Mouse (Mus musculus) CH12.LX (cell line): ENCODE data around the gene Nat8f4. TPM values are rescaled to one million over a fixed set of nuclear protein-coding genes. Genes with fewer than 3 reads are reported as not detected.

Experiments used
- DNase-seq: peaks from one replicate; pipeline ENCODE4 v3.0.0-alpha.2; 2013; ENCODE audit errors: extremely low read depth
- H3K27ac ChIP-seq: 2 replicates; pipeline ENCODE4 v1.5.1; 2012; ENCODE audit warnings: low read depth, mild to moderate bottlenecking, control low read depth, moderate library complexity; ENCODE audit not compliant: insufficient read depth
- H3K27me3 ChIP-seq: replicated peaks from 2 replicates; pipeline ENCODE3; 2012; ENCODE audit warnings: inconsistent platforms
- H3K36me3 ChIP-seq, 2 experiments: replicated peaks in 1 of 2; 2 replicates each; pipeline versions ENCODE3 to v1.6.1; 2012; ENCODE audit warnings: inconsistent platforms in 1 of 2, low read length in 1 of 2, mild to moderate bottlenecking in 1 of 2, mixed read lengths in 1 of 2, moderate library complexity in 1 of 2; ENCODE audit not compliant: control insufficient read depth in 1 of 2, insufficient read depth in 1 of 2
- H3K4me1 ChIP-seq, 2 experiments: 2 replicates each; pipeline ENCODE4 v1.6.1; 2012; ENCODE audit warnings: inconsistent platforms in 1 of 2, moderate library complexity in 1 of 2; ENCODE audit not compliant: insufficient read depth in 2 of 2, control insufficient read depth in 1 of 2
- H3K4me2 ChIP-seq: 2 replicates; pipeline ENCODE4 v1.6.1; 2012; ENCODE audit warnings: low read depth, mild to moderate bottlenecking, control low read depth; ENCODE audit not compliant: poor library complexity, insufficient read depth, severe bottlenecking
- H3K4me3 ChIP-seq, 3 experiments: fragments of 150-350 bp in 1 of 3; sonication (generic) in 1 of 3; replicated peaks in 1 of 3; 2 replicates each; pipeline versions ENCODE3 to v1.5.1; 2011 to 2012; ENCODE audit warnings: low read depth in 2 of 3, low read length in 2 of 3, mild to moderate bottlenecking in 2 of 3, moderate library complexity in 2 of 3, control low read depth in 1 of 3, improper control_type of control experiment in 1 of 3, inconsistent platforms in 1 of 3, mixed read lengths in 1 of 3; ENCODE audit not compliant: poor library complexity in 1 of 3
- H3K79me2 ChIP-seq: replicated peaks from 2 replicates; pipeline ENCODE4 v1.6.1; 2012; ENCODE audit warnings: mild to moderate bottlenecking, moderate library complexity; ENCODE audit not compliant: control insufficient read depth, poor library complexity, insufficient read depth, severe bottlenecking; ENCODE audit errors: extremely low read depth
- H3K9ac ChIP-seq: 2 replicates; pipeline ENCODE4 v1.6.1; 2012; ENCODE audit warnings: low read depth, mild to moderate bottlenecking, control low read depth, moderate library complexity; ENCODE audit not compliant: insufficient read depth
- H3K9me3 ChIP-seq: replicated peaks from 2 replicates; pipeline ENCODE3; 2012; ENCODE audit warnings: low read length, inconsistent platforms, mixed read lengths
- CHD1 ChIP-seq: IDR thresholded peaks from 2 replicates; pipeline ENCODE4 v1.6.1; 2012; ENCODE audit warnings: low read depth, low read length, improper control_type of control experiment, inconsistent platforms
- CHD2 ChIP-seq: IDR thresholded peaks from 2 replicates; pipeline ENCODE4 v1.6.1; 2011; ENCODE audit warnings: low read length, improper control_type of control experiment
- CTCF ChIP-seq, 2 experiments: IDR thresholded peaks in 1 of 2; conservative IDR thresholded peaks in 1 of 2; 2 replicates each; pipeline ENCODE4 v1.5.1; 2011 to 2012; ENCODE audit warnings: low read depth in 2 of 2, low read length in 2 of 2, improper control_type of control experiment in 1 of 2, inconsistent platforms in 1 of 2, mild to moderate bottlenecking in 1 of 2, moderate library complexity in 1 of 2
- E2F4 ChIP-seq: IDR thresholded peaks from 2 replicates; pipeline ENCODE4 v1.6.1; 2011; ENCODE audit warnings: low read depth, low read length, improper control_type of control experiment; ENCODE audit not compliant: insufficient replicate concordance
- ELF1 ChIP-seq: IDR thresholded peaks from 2 replicates; pipeline ENCODE4 v1.6.1; 2014; ENCODE audit warnings: low read depth, mild to moderate bottlenecking, inconsistent platforms, low read length, improper control_type of control experiment
- EP300 ChIP-seq: IDR thresholded peaks from 2 replicates; pipeline ENCODE4 v1.6.1; 2011; ENCODE audit warnings: low read length, improper control_type of control experiment
- ETS1 ChIP-seq: conservative IDR thresholded peaks from 2 replicates; pipeline ENCODE4 v1.6.1; 2012; ENCODE audit warnings: low read depth, mild to moderate bottlenecking, inconsistent platforms, low read length, improper control_type of control experiment, moderate library complexity
- HCFC1 ChIP-seq: IDR thresholded peaks from 2 replicates; pipeline ENCODE4 v1.6.1; 2012; ENCODE audit warnings: low read depth, mild to moderate bottlenecking, inconsistent platforms, low read length, improper control_type of control experiment
- IRF4 ChIP-seq: IDR thresholded peaks from 2 replicates; pipeline ENCODE4 v1.6.1; 2014; ENCODE audit warnings: low read depth, mild to moderate bottlenecking, inconsistent platforms, low read length, improper control_type of control experiment
- JUN ChIP-seq: IDR thresholded peaks from 2 replicates; pipeline ENCODE4 v1.6.1; 2011; ENCODE audit warnings: low read depth, mild to moderate bottlenecking, low read length, improper control_type of control experiment, moderate library complexity; ENCODE audit not compliant: insufficient read depth
- JUND ChIP-seq: conservative IDR thresholded peaks from 2 replicates; pipeline ENCODE4 v1.6.1; 2011; ENCODE audit warnings: low read depth, low read length, improper control_type of control experiment
- KAT2A ChIP-seq: IDR thresholded peaks from 2 replicates; pipeline ENCODE4 v1.6.1; 2012; ENCODE audit warnings: low read length, improper control_type of control experiment, inconsistent platforms; ENCODE audit not compliant: insufficient replicate concordance
- MAFK ChIP-seq: IDR thresholded peaks from 2 replicates; pipeline ENCODE4 v1.6.1; 2011; ENCODE audit warnings: low read length, improper control_type of control experiment; ENCODE audit not compliant: insufficient replicate concordance
- MXI1 ChIP-seq: IDR thresholded peaks from 2 replicates; pipeline ENCODE4 v1.6.1; 2011; ENCODE audit warnings: mild to moderate bottlenecking, low read depth, low read length, improper control_type of control experiment
- PAX5 ChIP-seq: IDR thresholded peaks from 2 replicates; pipeline ENCODE4 v1.6.1; 2012; ENCODE audit warnings: low read length, inconsistent platforms, mixed read lengths
- RCOR1 ChIP-seq: conservative IDR thresholded peaks from 2 replicates; pipeline ENCODE4 v1.6.1; 2012; ENCODE audit warnings: low read depth, mild to moderate bottlenecking, inconsistent platforms, low read length, improper control_type of control experiment
- SIN3A ChIP-seq: IDR thresholded peaks from 2 replicates; pipeline ENCODE4 v1.6.1; 2012; ENCODE audit warnings: low read length, improper control_type of control experiment, inconsistent platforms
- TCF12 ChIP-seq: IDR thresholded peaks from 2 replicates; pipeline ENCODE4 v1.6.1; 2014; ENCODE audit warnings: low read depth, mild to moderate bottlenecking, inconsistent platforms, low read length, improper control_type of control experiment
- UBTF ChIP-seq: IDR thresholded peaks from 2 replicates; pipeline ENCODE4 v1.6.1; 2012; ENCODE audit warnings: low read depth, mild to moderate bottlenecking, inconsistent platforms, low read length, improper control_type of control experiment, moderate library complexity
- USF1 ChIP-seq: IDR thresholded peaks from 2 replicates; pipeline ENCODE4 v1.6.1; 2014; ENCODE audit warnings: low read depth, mild to moderate bottlenecking, inconsistent platforms, low read length, improper control_type of control experiment
- USF2 ChIP-seq: conservative IDR thresholded peaks from 2 replicates; pipeline ENCODE4 v1.6.1; 2011; ENCODE audit warnings: low read depth, low read length, improper control_type of control experiment
- ZMIZ1 ChIP-seq: IDR thresholded peaks from 2 replicates; pipeline ENCODE4 v1.6.1; 2012; ENCODE audit warnings: low read depth, mild to moderate bottlenecking, inconsistent platforms, low read length, improper control_type of control experiment
- ZNF384 ChIP-seq: IDR thresholded peaks from 2 replicates; pipeline ENCODE4 v1.6.1; 2012; ENCODE audit warnings: low read depth, low read length, improper control_type of control experiment, inconsistent platforms
- dilution Hi-C: fragments of 300-500 bp; cut with MboI; formaldehyde crosslinking; loops from 2 replicates; pipeline ENCODE4 v1.14.3; 2020; ENCODE audit warnings: low sequenced_read_pairs; ENCODE audit not compliant: extremely low pct_unique_long_range_greater_than_20kb, extremely low pct_ligation_motif_present
- in situ Hi-C: fragments of 300-500 bp; cut with MboI; formaldehyde crosslinking; loops from 3 replicates; pipeline ENCODE4 v1.14.3; 2019; ENCODE audit warnings: low sequenced_read_pairs, low pct_ligation_motif_present, low pct_unique_long_range_greater_than_20kb, mixed read lengths
- polyA plus RNA-seq: library from polyadenylated mRNA; unstranded; fragments of >175 nt; gene quantifications from 2 replicates; pipeline ENCODE4 v1.2.1, GENCODE M21; 2012; ENCODE audit warnings: low read depth; ENCODE audit not compliant: insufficient read length
- total RNA-seq, 2 experiments: library from RNA; depleted of rRNA; stranded (reverse); fragments of 300-350 nt in 1 of 2; fragments of >200 nt in 1 of 2; gene quantifications; 2 replicates each; pipeline ENCODE4 v1.2.3; 2012 to 2014

The Nat8f4 gene
- total and polyA plus RNA-seq, 3 experiments, result 1.8 to 2.4 (median 2.3) TPM

- H3K36me3 ChIP-seq, result no peaks in the 10 kb centered on the region
- H3K4me1 ChIP-seq, result no peaks in the 10 kb centered on the region
- no peaks in the 10 kb centered on the region for H3K79me2 ChIP-seq
- dilution Hi-C loops, result no loop called here
- no peak overlapping the region for H3K4me3 ChIP-seq
- DNase-seq, result no peak
- no peak for TF ChIP-seq ETS1
- no peak for TF ChIP-seq JUND
- no peak for TF ChIP-seq USF1
- TF ChIP-seq ZMIZ1, result no peak
- no peak for TF ChIP-seq USF2
- no peak for TF ChIP-seq KAT2A
- TF ChIP-seq CHD2, result no peak
- no peak for TF ChIP-seq EP300
- TF ChIP-seq MAFK, result no peak
- TF ChIP-seq TCF12, result no peak
- TF ChIP-seq PAX5, result no peak
- no peak for TF ChIP-seq ELF1
- TF ChIP-seq CTCF (conservative IDR thresholded peaks at IDR 0.05 in 1 of 2, IDR thresholded peaks at IDR 0.05 in 1 of 2; ENCODE audit: low read depth in 2 of 2, low read length in 2 of 2), result no peak
- TF ChIP-seq CHD1, result no peak
- TF ChIP-seq RCOR1, result no peak
- no peak for TF ChIP-seq MXI1
- no peak for TF ChIP-seq SIN3A
- TF ChIP-seq IRF4, result no peak
- TF ChIP-seq HCFC1, result no peak
- H3K27ac ChIP-seq, result no peak overlapping the region
- in situ Hi-C loops, result no loop called here
- H3K4me2 ChIP-seq, result no peak overlapping the region
- H3K27me3 ChIP-seq, result peaks cover 74% of the 10 kb centered on the region
- H3K9me3 ChIP-seq, result no peaks in the 10 kb centered on the region
- H3K9ac ChIP-seq, result no peak overlapping the region
Observed at GRCm38 (mm10) chr6:85861247-85861646, 43.4 kb downstream of the Nat8f4 start.

- no peaks in the 10 kb centered on the region for H3K9me3 ChIP-seq
- no peak for TF ChIP-seq RCOR1
- no peak for TF ChIP-seq MXI1
- TF ChIP-seq JUN, result no peak
- TF ChIP-seq USF1, result no peak
- TF ChIP-seq SIN3A, result no peak
- no peak for TF ChIP-seq E2F4
- TF ChIP-seq KAT2A, result no peak
- no peak for TF ChIP-seq ZMIZ1
- no peak for TF ChIP-seq UBTF
- TF ChIP-seq ZNF384, result no peak
- no peak for TF ChIP-seq ELF1
- TF ChIP-seq, all 38 proteins: peak for 0
- Histone ChIP-seq H3K36me3 (no peaks in the 10 kb centered on the region), H3K4me2 (no peak overlapping the region), H3K27ac (no peak overlapping the region), H3K79me2 (no peaks in the 10 kb centered on the region), H3K9ac (no peak overlapping the region), H3K27me3 (peaks cover 75% of the 10 kb centered on the region), H3K4me1 (no peaks in the 10 kb centered on the region), H3K4me3 (no peak overlapping the region)
- in situ Hi-C loops (no loop called here), dilution Hi-C loops (no loop called here)
- no peak for DNase-seq
Observed at GRCm38 (mm10) chr6:85856194-85856678, 48.4 kb downstream of the Nat8f4 start.
